Mouse (Mus musculus): ENCODE results near the gene Gm20390. TPM values are rescaled to one million over a fixed set of nuclear protein-coding genes. Genes with fewer than 3 reads are reported as not detected.
"Not testable (repeated sequence)": the region's sequence is repeated elsewhere in the genome, so short reads cannot be mapped to it uniquely, and the experiment has no call there.

The Gm20390 gene
- polyA plus RNA-seq, 1 experiment from 2014 or later: 462 TPM

DNA sequence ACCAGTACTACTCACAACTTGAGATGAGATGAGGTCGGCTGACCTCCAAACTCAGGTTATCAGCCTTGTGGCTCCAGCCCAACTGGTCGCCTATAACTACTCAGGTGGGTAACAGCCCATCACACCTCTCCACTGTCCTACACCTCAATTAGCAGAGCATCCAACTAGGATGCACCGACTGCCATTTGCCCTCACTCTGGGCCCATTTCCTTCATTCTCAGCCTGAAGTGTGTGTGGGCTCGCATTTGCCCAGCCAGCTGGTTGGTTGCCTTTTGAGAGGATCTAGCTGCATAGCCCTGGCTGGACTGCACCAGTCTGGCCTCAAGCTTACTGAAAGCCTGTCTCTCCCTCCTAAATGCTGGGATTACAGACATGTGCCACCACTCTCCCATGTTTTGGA is 10.3 kb downstream of the Gm20390 start:
- no peak for ATAC-seq (replicated peaks; ENCODE audit: low FRiP score)
- H3K36me3 ChIP-seq: peaks cover 67% of the 10 kb centered on the region
- no peak overlapping the region for H3K27ac ChIP-seq
- peaks cover 30% of the 10 kb centered on the region for H3K4me1 ChIP-seq
- no peak overlapping the region for H3K9ac ChIP-seq
- H3K9me3 ChIP-seq (replicated peaks): no peaks in the 10 kb centered on the region
- WGBS: 65% methylated on average over 4 of the region's 4 CpGs
- H3K4me3 ChIP-seq (replicated peaks): no peak overlapping the region
- no peak overlapping the region for H3K4me2 ChIP-seq
- no peaks in the 10 kb centered on the region for H3K27me3 ChIP-seq

DNA sequence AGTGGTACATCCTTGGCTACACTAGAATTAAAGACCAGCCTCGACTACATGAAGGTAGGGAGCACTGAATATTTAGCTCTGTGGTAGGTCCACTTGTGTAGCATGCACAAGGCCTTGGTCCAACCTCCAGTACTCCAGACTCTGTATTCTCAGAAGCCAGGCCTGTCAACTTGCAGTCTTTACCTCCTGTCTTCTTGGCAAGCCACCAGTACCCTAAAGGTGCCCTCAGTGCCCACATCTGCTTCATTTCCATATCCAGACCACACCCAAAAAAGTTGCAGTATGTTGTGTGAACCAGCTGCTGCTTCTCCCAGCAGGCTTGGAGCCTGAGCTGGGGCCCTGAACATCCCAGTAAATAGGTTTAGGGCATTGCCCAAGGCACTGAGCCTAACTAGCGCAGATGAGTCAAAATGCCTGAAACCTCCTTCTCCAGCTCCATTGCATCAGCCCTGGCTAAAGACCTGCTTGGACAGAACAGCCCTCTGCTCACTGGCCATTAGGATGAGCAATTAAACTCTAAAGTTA is 11.0 kb downstream of the Gm20390 start:
- Histone ChIP-seq H3K9me3 (replicated peaks) (no peaks in the 10 kb centered on the region), H3K27me3 (no peaks in the 10 kb centered on the region), H3K27ac (no peak overlapping the region), H3K4me1 (peaks cover 37% of the 10 kb centered on the region), H3K36me3 (peaks cover 66% of the 10 kb centered on the region), H3K9ac (no peak overlapping the region), H3K4me2 (no peak overlapping the region), H3K4me3 (replicated peaks) (no peak overlapping the region)
- no peak for ATAC-seq (replicated peaks; ENCODE audit: low FRiP score)
- 85% methylated on average over 2 of the region's 2 CpGs for WGBS

DNA sequence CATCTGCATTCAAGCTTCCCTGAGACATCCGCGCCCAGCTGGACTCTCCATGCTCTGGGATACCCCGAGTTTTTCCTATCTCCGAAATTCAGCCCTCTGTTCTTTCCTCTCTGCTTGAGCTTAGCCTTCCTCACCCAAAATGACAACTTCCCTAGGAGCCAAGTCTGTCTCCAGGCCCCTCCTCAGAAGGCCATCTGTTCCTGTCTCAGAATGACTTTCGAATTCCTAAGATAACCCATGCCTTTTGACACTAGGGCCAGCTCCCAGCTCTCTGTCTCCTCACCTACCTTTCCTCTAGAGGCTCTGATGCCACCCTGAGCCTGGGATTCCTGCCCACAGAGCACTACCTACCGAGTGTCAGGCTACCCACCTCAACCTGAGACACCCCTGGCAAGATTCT is 11.9 kb downstream of the Gm20390 start, which contains the start of gene Nme2:
Gene Nme2, minus strand, starts transcription at position 101 of the 400 bp plus-strand sequence.
- peaks cover 68% of the 10 kb centered on the region for H3K36me3 ChIP-seq
- no peaks in the 10 kb centered on the region for H3K9me3 ChIP-seq (replicated peaks)
- under 1% methylated on average over 6 of the region's 6 CpGs for whole genome bisulfite sequencing

DNA sequence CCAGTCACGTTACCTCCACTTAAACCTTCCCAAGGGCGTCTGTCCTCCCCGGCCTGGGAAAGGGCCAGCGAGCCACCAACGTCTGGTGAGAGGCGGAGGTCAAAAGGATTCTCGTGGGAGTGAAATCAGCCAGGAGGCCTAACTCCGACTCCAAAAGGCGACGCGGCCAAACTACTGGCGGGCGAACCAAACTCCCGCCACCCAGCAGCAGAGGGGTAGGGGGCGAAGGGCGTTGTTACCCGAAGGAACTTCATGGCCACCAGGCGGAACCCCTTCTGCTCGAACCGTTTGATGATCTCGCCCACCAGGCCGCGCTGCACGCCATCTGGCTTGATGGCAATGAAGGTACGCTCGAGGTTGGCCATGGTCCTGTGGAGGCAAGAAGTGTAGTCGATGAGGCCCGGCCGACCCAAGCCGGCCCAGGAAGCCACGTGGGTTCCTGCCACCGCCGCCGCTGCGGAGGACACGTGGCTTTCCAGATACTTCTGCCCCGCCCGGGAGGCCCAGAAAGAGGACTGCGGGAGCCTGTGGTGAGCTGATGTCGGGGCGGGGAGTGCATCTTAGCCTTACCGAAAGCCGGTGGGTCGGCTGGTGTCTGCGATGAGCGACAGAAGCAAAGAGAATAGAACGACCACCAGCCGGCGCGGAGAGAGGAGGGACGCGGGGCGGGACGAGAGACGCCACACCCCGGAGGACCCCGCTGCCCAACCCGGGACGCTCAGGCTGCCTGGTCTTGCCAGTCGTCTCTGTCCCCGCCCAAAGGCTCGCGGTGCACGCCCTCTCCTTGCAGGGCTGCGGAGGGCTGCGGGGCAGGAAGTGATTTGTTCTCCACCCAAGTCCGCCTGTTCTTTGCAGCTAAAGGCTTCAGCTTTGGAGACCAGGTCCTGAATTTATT is 12.6 kb downstream of the Gm20390 start:
- WGBS: under 1% methylated on average over 67 of the region's 67 CpGs
- H3K9ac ChIP-seq: peak overlapping the region; percentile 71
- H3K4me3 ChIP-seq (replicated peaks): peak overlapping the region; percentile 72
- H3K36me3 ChIP-seq: peaks cover 68% of the 10 kb centered on the region
- H3K9me3 ChIP-seq (replicated peaks): no peaks in the 10 kb centered on the region
- peaks cover 40% of the 10 kb centered on the region for H3K4me1 ChIP-seq
- H3K27ac ChIP-seq: peak overlapping the region; percentile 95
- no peaks in the 10 kb centered on the region for H3K27me3 ChIP-seq
- ATAC-seq (replicated peaks; ENCODE audit: low FRiP score): peak; percentile 98
- H3K4me2 ChIP-seq: peak overlapping the region; percentile 87

More for the DNA sequence above, 11.9 kb downstream of the Gm20390 start, which contains the start of gene Nme2:
- H3K4me2 ChIP-seq: peak within 1 kb of the TSS; percentile 87
- no peaks in the 10 kb centered on the region for H3K27me3 ChIP-seq
- peak; percentile 17; the same call in 1 of the 2 replicates for ATAC-seq (replicated peaks; ENCODE audit: low FRiP score)
- peak within 1 kb of the TSS; percentile 95 for H3K27ac ChIP-seq
- H3K9ac ChIP-seq: peak within 1 kb of the TSS; percentile 71
- peaks cover 40% of the 10 kb centered on the region for H3K4me1 ChIP-seq
- peak within 1 kb of the TSS; percentile 72 for H3K4me3 ChIP-seq (replicated peaks)

DNA sequence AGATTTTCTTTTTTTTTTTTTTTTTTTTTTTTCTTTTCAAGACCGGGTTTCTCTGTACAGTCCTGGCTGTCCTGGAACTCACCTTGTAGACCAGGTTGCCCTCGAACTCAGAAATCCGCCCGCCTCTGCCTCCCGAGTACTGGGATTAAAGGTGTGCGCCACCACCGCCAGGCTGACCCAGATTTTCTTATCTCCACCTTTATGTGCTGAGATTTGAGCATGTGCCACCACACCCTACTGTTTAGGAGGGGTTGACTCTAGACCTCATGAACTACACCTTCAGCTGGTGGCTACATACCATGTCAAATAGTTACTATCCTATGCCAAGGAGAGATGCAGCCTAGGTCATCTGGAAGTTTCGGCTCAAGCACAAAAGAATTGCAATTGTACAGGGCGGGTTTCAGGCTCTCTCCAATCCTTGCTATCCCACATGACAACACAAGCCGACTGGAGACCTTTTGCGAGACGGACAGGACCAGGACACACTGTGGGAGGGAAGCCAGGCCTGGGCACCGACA is 13.3 kb downstream of the Gm20390 start:
- H3K36me3 ChIP-seq: peaks cover 68% of the 10 kb centered on the region

DNA sequence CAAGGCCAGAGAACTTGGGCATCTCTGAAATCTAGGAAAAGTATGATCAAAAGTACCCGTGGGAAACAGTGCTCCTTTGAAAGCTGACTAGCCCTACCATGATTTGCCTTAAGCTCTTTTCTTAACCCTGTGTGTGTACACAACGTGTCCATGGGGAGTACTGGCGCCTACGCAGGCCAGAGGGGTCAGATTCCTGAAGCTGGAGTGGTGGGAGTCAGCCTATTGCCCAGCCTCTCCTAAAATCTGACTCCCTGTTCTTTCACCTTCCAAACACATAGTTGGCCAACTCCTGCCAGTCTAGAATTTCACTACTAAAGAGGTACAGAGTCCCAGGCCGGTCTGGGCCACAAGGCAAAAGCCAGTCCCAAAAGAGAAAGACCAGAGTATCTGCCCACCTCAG is 15.7 kb downstream of the Gm20390 start:
- Histone ChIP-seq H3K9me3 (replicated peaks) (no peaks in the 10 kb centered on the region), H3K27me3 (no peaks in the 10 kb centered on the region), H3K4me2 (peak overlapping the region; percentile 35), H3K27ac (peak overlapping the region; percentile 37; the same call in 1 of the 2 replicates), H3K4me3 (replicated peaks) (peak overlapping the region; percentile 5; the same call in 1 of the 2 replicates), H3K9ac (no peak overlapping the region), H3K36me3 (peaks cover 64% of the 10 kb centered on the region), H3K4me1 (peaks cover 41% of the 10 kb centered on the region)
- ATAC-seq (replicated peaks; ENCODE audit: low FRiP score): no peak
- 35% methylated on average over 5 of the region's 5 CpGs for WGBS

More for the DNA sequence above, 13.3 kb downstream of the Gm20390 start:
- no peak for ATAC-seq (replicated peaks; ENCODE audit: low FRiP score)
- Histone ChIP-seq H3K4me2 (peak overlapping the region; percentile 87), H3K4me3 (replicated peaks) (peak overlapping the region; percentile 72), H3K27me3 (no peaks in the 10 kb centered on the region), H3K9me3 (replicated peaks) (no peaks in the 10 kb centered on the region), H3K9ac (peak overlapping the region; percentile 71), H3K27ac (peak overlapping the region; percentile 95), H3K4me1 (peaks cover 40% of the 10 kb centered on the region)
- WGBS: 38% methylated on average over 13 of the region's 13 CpGs

DNA sequence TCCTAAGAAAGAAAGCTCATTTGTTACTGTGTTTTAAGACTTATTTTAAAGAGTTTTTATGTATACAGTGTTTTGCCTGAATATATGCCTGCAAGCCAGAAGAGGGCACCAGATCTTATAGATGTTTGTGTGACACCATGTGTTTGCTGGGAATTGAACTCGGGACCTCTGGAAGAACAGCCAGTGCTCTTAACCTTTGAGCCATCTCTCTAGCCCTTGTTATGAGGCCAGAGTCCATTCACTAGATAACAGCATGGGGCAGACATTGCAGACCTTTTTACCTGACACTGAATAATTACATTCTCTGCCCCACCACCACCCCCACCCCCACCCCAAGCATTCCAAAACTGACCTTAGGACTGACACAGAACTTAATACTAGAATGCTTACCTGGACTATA is 18.0 kb downstream of the Gm20390 start:
- Histone ChIP-seq H3K9me3 (replicated peaks) (no peaks in the 10 kb centered on the region), H3K36me3 (peaks cover 63% of the 10 kb centered on the region), H3K4me3 (replicated peaks) (no peak overlapping the region), H3K9ac (no peak overlapping the region), H3K4me2 (no peak overlapping the region), H3K4me1 (peaks cover 35% of the 10 kb centered on the region), H3K27me3 (no peaks in the 10 kb centered on the region), H3K27ac (no peak overlapping the region)
- no peak for ATAC-seq (replicated peaks; ENCODE audit: low FRiP score)
- WGBS: 97% methylated on average over 1 of the region's 1 CpGs

DNA sequence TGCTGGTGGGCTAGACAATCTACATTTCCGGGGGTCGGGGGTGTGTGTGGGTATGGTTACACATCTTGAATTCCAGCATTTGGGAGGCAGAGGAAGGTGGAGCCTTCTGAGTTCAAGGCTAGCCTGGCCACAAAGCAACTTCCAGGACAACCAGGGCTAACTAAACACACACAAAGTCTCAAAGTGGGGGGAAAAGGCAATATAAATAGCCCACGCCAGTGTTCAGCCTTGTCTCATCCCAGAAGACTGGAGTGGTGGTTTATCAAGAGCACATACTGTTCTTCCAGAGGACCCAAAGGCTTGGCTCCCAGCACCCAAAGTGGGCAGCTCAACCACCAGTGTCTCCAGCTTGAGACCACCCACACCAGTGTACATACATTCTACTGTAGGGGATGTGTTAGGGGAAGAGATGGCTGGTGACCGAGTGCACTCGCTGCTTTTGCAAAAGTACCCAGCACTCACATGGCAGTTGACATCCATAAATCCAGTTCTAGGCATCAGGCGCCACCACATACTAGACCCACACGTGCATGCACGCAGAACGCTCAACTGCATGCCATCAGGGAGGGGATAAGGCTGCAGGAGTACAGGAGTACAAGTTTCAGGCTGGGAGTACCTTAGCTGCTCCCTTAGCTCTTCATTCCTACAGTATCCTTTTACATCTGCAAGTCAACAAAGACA is 19.1 kb downstream of the Gm20390 start:
- Histone ChIP-seq H3K9ac (no peak overlapping the region), H3K4me2 (no peak overlapping the region), H3K27me3 (no peaks in the 10 kb centered on the region), H3K27ac (no peak overlapping the region), H3K36me3 (peaks cover 62% of the 10 kb centered on the region), H3K9me3 (replicated peaks) (no peaks in the 10 kb centered on the region), H3K4me1 (peaks cover 28% of the 10 kb centered on the region), H3K4me3 (replicated peaks) (no peak overlapping the region)
- ATAC-seq (replicated peaks; ENCODE audit: low FRiP score): no peak
- WGBS: 82% methylated on average over 9 of the region's 9 CpGs

DNA sequence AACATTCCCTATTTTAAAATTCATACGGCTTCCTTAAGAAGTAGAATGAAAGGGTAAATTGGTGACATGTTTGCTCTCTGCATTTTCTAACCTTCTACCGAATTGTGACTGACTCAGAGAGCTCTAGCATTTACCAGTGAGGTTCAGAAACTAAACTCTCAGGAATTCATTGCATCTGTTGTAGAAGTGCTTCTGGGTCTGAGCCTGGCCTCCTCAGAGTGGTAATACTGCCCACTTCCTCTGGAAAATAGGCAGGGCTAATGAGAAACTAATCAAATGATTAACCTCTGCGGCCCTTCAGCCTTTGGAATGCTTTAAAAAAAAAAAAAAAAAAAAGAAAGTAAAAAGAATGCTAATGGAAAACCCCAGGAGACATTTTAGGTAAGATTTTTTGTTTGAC is 23.1 kb downstream of the Gm20390 start:
- no peak overlapping the region for H3K27ac ChIP-seq
- H3K36me3 ChIP-seq: peaks cover 40% of the 10 kb centered on the region
- no peak for ATAC-seq (replicated peaks; ENCODE audit: low FRiP score)
- no peaks in the 10 kb centered on the region for H3K27me3 ChIP-seq
- H3K9ac ChIP-seq: no peak overlapping the region
- H3K4me3 ChIP-seq (replicated peaks): no peak overlapping the region
- no peaks in the 10 kb centered on the region for H3K9me3 ChIP-seq (replicated peaks)
- WGBS: 60% methylated on average over 3 of the region's 3 CpGs
- H3K4me1 ChIP-seq: 0 out of 2 replicates have a peak, but pooled peaks cover 5% of the 10 kb centered on the region
- H3K4me2 ChIP-seq: no peak overlapping the region

DNA sequence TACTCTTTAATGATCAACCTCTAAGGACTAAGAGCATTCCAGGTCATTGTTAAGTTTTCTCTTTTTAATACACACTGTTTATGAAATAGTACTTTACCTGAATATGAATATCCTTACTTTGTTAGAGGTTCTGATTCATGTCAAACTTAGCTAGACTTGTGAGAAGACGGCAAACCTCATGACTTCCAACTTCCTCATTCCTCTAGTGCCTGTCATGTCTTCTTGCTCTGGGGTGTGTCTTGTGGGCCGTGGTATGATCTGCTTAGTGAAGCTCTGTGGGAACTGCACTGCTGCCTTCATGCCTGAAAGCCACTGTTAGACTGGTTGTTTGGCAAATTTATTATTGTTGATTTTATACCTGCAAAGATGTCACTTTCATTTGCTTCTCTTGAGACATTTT is 27.2 kb downstream of the Gm20390 start:
- Histone ChIP-seq H3K27me3 (no peaks in the 10 kb centered on the region), H3K36me3 (peaks cover 54% of the 10 kb centered on the region), H3K4me1 (no peaks in the 10 kb centered on the region), H3K9me3 (replicated peaks) (no peaks in the 10 kb centered on the region), H3K9ac (no peak overlapping the region), H3K4me3 (replicated peaks) (no peak overlapping the region), H3K4me2 (no peak overlapping the region), H3K27ac (no peak overlapping the region)
- no peak for ATAC-seq (replicated peaks; ENCODE audit: low FRiP score)
- 83% methylated on average over 2 of the region's 2 CpGs for WGBS

DNA sequence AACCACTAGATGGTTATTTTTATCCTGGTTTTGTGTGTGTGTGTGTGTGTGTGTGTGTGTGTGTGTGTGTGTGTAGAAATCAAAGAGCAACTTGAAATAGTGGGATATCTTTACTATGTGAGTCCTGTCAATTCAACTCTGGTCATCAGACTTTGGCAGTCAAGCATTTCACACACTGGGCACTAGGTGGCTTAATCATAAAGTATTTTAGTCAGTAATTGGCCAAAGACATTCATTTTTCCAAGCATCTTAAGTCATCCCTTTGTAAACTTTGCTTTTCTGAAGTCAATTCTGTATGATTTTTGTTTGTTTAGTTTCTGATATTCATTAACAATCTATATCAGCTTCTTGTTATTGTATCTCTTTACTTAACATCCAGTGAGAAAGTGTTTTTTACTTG is 39.0 kb downstream of the Gm20390 start:
- Histone ChIP-seq H3K4me1 (no peaks in the 10 kb centered on the region), H3K9me3 (replicated peaks) (no peaks in the 10 kb centered on the region), H3K27me3 (no peaks in the 10 kb centered on the region), H3K27ac (no peak overlapping the region), H3K4me3 (replicated peaks) (no peak overlapping the region), H3K36me3 (peaks cover 82% of the 10 kb centered on the region), H3K4me2 (no peak overlapping the region), H3K9ac (no peak overlapping the region)
- no peak for ATAC-seq (replicated peaks; ENCODE audit: low FRiP score)

DNA sequence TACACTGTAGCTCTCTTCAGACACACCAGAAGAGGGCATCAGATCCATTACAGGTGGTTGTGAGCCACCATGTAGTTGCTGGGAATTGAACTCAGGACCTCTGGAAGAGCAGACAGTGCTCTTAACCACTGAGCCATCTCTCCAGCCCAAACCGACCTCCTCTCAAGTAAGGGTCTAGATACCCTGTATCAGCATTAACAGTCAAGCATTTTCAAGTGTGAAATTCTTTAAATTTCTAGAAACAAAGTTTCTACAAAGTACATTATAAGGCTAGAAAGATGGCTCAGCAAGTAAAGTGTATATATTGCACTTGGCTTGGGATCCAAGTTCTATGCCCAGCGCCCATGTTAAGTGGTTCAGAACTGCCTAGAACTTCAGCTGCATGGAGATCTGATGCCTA is 53.1 kb downstream of the Gm20390 start:
- H3K27me3 ChIP-seq; H3K9me3 ChIP-seq (replicated peaks); H3K4me3 ChIP-seq (replicated peaks); H3K4me1 ChIP-seq; H3K4me2 ChIP-seq; ATAC-seq (replicated peaks; ENCODE audit: low FRiP score); H3K9ac ChIP-seq; H3K27ac ChIP-seq: not testable (repeated sequence)
- H3K36me3 ChIP-seq: peaks cover 86% of the 10 kb centered on the region
- 91% methylated on average over 2 of the region's 2 CpGs for WGBS
